Mouse (Mus musculus): ENCODE data around the gene Pgap2.
A peak's percentile ranks its signal among the peaks of the same experiment; 100 is the strongest.

Gene Pgap2

DNA sequence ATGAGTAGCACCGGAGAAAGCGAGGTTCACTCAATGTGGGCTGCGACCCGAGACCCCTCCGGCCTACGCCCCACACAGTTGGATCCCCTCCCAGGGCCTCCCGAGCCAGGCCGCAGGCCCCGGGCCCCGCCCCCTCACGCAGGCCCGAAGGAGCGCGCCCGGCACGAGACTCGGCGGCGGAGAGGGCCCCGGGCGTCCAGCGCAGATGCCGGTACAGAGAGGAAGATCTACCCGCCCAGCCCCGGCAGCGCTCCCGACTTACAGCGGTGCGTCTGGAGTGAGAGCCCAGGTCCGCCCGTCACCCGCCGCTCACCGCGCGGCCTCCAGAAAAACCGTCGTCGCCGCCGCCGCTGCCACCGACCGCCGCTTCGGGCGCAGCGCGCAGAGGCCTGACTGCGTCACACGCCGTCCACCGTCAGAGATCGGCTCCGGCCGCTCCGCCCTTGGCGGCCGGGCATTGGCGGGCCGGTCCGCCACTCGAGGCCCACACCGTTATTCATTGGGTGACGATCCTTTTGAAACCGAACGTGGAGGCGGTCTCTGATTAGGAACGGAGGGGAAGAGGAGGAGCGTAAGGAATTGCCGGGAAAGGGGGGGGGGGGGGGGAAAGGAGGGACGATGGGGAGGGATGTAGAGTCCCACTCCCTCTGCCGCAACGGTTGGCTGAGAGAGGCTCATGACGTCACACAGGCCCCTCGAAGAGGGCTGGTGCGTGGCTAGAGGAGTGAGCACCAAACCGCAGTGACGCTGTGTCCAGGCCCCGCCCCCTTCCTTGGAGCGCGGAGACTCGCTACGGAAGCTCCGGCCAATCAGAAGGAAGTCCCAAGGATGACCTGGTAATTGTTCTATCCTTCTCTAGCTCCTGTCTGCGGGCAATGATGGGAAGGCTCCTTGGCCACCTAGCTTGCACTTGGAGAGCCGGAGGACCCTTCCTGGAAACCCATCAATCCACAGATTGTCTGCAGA lies at the start of gene Pgap2, which contains the start of gene Nup98:
TSS of gene Pgap2 (plus strand) at position 453 of the 966 bp plus-strand sequence.
TSS of gene Nup98 (minus strand) at position 421 of the 966 bp plus-strand sequence.
- peak; percentile 98 for DNase-seq

DNA sequence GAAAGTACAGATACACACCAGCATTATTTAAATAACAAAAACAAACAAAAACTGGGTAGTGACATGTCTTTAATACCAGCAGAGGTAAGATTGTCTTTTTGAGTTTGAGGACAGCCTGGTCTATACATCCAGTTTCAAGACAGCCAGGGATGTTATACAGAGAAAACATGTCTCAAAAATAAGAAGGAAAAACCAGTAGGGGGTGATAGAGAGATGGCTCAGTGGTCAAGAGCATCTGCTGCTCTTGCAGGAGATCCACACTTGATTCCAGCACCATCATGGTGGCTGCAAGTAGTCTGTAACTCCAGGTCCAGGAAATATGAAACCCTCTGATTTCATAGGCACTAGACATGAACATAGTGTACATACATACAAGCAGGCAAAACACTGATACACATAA lies 39.7 kb upstream of the Pgap2 start:
- DNase-seq: no peak

DNA sequence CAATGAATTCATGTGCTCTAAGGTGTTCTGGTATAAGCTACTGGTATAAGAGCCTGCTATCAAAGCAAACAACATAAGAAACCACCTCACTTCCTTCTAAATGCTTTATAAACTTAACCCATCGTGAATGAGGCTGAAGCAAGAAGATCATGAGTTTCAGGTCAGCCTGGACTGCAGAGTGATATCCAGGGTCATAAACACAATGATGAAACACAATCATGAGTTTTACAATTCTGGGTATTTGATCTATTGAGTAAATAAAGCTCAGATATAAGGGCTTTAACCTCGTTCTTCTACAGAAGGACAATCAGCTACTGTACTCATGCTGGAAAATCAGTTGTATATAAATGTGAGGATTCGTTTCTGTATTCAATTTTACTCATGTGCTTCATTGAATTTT lies 26.2 kb upstream of the Pgap2 start:
- no peak for DNase-seq

DNA sequence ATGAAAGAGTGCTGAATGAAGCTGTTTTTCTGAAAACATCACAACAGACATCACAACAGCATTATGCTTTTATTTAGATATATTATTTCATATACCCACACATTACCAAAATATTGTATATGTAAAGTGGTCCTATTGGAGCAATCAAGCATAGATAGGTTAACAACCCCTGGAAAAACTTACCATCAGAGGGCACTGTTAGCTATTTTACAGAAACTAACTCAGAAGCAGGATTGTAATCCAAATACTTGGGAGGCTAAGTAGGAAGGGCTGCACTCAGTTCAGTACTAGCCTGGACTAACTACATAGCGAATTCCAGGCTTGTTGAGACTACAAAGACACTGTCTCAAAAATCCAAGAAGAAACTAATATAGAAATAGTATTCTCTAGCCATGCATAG lies 17.7 kb upstream of the Pgap2 start:
- DNase-seq: no peak

DNA sequence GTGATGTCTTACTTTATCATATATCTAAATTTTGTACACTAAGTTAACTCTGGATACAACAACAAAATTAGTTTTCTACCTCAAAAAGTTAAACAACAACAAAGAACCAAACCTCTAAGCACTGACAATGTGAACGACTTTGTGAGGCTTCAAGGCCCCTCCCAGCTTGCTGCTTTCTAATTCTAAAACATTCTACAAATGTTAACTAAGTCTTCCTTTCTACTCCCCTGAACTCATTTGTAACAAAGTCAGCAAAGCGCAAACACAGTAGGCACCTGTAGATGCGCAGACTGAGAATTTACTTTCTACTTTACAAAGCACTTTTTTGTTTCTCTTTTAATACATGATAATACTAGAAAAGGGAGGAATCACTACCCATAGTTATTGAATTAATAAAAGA lies 9.4 kb upstream of the Pgap2 start:
- no peak for DNase-seq

DNA sequence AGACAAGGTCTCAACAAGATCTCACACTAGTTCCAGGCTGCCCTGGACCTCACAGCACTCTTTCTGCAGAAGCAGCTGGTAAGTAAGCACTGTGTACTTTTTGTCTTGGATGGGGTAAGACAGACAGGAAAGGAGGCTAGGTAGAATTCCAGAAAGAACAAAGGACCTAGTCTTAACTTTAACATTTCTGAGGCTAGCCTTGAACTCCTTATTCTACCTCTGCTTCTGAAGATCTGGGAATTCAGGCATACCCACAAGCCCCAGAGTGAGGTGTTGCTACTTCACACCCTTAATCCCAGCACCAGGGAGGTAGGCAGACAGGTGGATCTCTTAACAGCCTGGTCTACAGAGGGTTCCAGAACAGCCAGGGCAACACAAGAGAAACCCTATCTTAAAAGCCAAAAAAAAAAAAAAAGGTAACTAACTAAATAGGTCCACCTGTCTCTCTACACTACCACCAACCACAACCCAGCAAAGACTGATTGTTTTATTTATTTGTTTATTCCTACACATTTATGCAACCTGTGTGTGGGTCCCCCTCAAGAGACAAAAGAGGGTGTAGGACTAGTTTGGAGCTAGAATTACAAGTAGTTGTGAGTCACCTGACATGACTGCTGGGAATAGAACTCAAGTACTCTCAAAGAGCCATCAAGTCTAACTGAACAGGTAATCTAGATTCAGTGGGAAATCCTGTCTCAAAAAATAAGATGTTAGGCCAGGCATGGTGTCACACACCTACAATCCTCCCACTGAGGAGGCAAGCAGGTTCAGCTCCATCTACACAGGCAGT lies 8.8 kb upstream of the Pgap2 start:
- no peak for DNase-seq

DNA sequence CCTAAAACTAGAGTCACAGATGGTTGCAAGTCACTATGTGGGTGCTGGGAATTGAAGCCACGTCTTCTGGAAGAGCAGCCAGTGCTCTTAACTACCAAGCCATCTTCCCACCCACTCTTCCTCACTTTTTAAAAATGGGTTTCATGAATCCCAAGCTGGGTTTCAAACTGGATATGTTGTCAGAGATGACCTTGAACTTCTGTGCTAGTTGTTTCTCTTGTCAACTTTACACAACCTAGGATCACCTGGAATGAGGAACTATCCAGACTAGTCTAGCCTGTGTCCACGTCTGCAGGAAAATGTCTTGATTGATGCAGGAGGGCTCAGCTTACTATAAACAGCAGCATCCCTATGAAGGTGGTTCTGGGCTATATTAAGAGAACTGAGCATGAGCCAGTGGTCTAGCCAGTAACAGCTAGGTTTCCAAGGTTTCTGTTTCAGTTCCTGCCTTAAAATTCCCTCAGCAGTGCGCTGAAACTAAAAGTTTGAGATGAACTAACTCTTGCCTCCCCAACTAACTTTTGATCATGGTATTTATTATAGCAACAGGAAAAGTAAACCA lies 5.6 kb upstream of the Pgap2 start:
- no peak for DNase-seq

DNA sequence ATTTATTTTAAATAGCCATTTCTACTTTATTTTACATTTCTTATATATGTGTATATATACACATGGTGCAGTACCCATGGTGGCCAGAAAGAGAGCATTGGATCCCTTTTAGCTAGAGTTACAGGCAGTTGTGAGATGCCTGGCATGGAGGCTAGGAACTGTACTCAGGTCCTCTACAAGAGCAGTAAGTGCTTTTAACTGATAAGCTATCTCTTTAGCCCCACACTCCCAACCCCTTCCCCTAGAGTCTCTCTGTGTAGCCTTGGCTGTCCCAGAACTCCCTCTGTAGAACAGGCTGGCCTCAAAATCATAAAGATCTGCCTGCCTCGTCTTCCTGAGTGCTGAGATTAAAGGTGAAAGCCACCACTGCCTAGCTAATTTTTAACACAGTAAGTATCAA lies 4.4 kb upstream of the Pgap2 start:
- DNase-seq: no peak

DNA sequence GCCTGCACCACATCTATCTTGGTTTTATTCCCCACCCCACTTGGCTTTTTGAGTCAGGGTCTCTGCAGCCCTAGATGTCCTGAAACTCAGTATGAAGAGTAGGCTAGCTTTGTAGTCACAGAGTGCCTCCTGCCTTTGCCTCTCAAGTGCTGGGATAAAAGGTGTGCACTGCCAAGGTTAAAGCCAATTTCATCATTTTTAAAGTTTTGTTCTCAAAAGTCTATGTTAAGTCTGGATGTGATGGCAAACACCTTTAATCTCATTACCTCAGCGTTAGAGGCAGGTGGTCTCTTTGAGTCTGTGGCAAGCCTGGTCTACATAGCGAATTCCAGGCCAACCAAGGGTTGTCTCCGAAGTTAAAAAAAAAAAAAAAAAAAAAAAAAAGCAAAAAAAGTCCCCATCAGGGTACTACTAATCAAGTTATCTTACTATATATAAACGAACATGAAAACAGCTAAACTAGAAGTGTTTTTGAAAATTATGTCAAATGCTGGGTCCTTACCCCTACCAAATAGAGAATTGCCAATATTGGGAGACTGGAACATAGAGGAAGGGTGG lies 1.1 kb upstream of the Pgap2 start:
- no peak for DNase-seq

DNA sequence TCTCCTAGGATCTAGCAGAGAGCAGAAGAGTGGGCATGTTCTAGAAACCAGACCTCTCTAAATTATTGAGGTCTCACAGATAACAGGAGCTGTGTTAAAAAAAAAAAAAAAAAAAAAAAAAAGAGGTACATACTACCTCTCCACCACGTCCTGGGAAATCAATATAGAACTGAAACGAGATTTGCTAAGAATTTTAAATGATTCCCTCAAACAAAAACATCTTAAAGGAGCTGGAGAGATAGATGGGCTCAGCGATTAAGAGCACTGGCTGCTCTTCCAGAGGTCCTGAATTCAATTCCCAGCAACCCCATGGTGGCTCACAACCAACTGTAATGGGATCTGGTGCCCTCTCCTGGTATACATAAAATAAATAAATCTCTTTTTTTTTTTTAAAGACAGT lies 1.1 kb downstream of the Pgap2 start:
- DNase-seq: no peak

DNA sequence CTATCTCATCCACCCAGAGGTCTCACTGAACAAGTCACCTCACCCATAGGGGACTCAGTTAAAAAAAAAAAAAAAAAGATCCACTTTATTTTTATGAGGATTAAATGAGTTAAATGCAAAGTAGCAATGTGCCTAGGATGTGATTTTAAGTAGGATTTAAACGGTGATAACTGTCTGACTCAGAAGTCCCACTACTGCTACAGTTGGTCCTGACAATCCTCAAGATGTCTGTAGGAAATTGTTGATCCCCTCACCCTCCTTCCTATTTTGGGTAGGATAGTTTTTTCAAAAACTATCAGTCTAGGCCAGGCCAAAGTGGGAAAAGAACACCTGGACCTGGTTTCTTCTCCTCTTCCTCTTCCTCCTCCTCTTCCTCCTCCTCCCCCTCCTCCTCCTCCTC lies 11.9 kb downstream of the Pgap2 start:
- no peak for DNase-seq

DNA sequence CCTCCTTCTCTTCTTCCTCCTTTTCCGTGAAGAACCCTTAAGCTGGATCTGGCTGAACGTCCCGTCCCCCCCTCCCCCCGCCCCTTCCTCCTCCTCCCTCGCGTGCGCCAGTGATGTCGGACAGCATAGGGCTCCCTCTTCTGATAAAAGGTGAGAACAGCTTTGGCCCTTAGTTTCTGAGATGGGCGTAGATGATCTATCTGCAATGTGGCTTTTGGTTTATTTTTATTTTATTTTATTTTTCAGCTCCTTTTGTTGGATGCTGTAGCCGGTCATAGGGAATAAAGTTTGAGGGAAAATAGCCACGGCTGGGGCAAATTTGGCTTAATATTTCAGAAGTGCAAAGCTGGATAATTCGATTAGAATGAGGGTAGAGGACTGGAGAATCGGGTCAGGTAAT lies 12.3 kb downstream of the Pgap2 start:
- DNase-seq: peak; percentile 40

DNA sequence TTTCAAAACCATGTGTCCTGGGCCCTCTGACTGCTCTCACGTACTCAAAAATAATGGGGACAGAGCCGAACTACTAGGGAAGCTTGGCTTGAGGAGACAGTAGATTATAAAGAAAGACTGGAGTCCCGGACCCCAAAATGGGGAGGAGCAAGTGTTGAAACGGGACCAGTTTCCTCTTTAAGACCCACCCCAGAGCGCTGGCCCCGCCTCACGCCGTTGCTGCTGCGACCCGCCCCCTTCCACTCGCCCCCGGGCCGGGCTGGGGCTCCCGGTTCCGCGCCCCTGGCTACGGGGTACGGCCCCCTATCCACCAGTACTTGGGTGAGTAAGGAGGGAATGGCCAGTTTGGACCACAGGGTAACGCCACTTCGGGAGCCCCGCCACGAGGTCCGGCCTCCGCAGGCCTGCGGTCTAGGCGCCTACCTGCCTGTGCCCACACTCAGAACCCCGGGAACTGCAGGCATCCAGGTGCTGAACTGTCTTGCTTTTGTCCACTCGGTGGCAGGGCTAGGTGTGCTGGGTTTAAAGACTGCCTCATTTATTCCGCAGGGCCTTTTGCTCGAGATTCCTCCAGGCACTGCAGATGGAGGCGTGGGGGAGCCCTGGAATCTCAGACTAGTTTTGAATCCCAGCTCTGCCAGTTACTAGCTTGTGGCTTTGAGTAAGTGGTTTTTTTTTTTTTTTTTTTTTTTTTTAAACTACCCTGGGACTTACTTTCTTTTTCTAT lies 13.0 kb downstream of the Pgap2 start:
- peak; percentile 84 for DNase-seq

DNA sequence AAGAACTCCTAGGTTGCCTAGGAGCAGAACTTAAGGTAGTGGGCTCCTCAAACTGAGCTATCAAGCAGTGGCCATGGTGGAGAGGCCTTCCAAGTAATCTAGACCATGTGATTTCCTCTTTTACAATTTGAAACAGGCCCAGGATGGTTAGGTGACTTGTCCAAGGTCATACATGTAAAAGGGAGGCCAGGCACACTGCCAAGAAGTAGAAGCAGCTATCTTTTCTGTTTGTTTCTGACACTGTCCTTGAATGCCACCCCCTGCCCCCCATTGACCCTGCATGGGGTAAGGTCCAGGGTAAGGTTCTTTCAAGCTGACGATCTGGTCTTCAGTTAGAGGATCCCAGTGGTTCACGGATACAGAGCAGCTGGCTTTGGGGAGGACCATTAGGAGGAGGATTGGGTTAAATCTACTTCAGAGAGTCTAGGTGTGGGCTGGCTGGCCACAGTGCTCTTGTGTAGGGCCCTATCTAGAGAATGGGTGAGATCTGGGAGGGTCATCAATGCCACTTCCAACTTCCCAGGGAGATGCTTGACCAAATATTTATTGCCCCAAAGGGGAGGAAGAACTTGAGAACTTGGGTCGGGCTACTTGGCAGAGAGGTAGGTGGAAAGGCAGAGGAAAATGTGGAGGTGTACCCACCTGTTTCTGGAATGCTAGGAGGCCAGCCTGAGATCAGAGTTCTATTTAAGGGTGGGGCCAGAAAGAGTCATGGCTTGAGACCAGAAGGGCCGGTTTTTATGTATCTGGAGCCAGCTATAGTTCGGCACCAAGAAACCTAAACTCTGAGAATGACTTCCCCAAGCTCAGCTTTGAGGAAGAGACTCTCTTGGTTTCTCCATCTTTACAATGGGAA lies 14.1 kb downstream of the Pgap2 start:
- DNase-seq: no peak

DNA sequence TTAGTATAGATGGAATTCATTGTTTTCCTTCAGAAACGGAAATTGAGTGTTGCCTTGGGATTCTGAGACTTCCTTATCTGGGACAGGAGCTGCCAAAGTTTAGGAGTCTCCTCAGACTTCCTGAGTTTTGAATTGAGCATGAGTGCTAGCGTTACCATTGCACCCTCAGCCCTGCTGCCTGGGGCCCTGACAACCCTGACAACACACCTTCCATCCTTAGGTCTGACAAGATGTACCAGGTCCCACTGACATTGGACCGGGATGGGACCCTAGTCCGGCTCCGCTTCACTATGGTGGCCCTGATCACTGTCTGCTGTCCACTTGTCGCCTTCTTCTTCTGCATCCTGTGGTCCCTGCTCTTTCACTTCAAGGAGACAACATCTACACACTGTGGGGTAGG lies 16.0 kb downstream of the Pgap2 start:
- DNase-seq: no peak

DNA sequence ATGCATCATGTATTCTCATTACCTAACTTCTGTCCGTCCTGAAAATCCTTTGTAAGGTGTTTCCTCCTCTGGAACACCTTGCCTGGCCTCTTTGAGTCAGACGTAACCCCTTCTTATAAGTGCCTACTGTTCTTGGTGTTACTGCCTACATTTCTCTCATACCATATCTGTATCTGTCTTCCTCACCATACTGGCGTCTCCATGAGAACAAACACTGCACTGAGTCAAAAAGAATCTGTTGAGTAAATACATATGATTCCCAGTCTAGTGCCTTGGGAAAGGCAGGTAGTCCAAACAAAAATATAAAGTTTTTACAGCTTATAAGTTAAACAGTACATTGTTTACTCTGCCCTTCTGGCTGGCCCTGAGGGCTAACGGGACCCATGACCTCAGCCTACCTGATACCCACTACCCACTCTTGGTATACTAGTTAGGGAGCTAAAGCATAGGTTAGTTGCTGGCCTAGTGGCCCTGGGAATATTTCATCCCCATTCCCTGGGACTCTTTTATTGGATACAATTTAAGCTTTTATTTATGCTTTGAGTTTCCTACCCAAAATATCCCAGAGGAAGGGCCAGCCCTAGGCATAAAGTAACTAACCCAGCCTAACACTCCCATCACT lies 18.2 kb downstream of the Pgap2 start:
- no peak for DNase-seq

DNA sequence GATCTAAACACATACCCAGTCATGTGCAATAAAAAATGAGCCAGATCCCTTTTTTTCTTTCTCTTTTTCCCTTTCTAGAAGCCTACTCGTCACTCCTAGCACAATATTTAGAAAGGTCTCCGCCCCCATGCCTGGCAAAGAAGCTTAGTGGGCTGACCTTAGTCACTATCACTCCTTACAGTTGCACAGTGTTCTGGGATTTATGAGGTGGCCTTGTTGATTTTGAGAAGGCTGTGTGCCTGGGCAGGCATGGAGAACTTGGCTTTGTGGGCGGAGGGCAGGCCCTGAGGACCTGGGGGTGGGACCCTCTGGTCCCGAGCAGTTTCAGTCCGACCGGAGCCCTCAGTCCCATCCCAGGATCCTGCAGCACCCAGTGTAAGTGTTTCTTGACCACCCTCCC lies 19.8 kb downstream of the Pgap2 start:
- DNase-seq: no peak

DNA sequence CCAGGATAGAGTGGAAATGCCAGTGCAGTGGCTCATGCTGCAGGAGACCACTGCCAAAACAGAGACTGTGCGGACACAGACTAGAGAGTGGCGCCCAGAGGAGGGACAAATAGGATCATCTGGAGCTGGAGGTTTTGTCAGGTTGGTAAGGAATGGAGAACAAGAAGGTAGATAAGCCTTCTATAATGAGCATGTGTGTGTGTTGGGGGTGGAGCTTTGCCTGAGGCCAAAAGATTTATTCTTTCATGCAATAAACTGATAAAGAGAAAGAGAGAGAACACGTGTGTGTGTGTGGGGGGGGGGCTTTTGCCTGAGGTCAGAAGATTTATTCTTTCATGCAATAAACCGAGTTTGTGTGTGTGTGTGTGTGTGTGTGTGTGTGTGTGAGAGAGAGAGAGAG lies 23.1 kb downstream of the Pgap2 start:
- DNase-seq: no peak

DNA sequence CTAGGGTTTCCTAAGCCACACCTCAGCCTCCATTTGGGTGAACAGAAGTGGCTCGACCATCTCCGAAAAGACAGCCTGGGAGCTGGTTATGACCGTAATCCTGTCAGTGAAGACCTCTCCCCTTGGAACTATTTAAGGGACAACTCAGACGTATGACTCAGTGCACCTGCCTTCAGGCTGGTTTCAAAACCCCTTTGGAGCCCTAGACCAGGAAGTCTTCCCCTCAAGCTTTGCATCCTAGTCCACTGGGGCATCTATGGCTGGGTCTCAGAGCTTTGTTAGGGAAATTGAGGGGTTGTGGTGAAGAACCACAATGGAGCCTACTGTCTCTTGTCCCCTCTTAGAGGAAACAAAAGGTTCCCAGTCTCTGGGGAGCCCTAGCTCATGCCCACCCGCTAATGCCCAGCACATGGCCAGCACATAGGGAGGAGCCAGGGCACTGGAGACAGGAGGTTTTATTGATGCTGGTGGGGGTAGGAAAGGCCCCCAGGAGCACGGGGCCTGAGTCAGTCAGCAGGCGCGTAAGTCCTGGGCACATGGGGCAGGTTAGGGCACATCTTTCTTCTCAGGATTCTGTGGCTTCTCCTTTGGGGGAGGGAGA lies 28.8 kb downstream of the Pgap2 start:
- no peak for DNase-seq

DNA sequence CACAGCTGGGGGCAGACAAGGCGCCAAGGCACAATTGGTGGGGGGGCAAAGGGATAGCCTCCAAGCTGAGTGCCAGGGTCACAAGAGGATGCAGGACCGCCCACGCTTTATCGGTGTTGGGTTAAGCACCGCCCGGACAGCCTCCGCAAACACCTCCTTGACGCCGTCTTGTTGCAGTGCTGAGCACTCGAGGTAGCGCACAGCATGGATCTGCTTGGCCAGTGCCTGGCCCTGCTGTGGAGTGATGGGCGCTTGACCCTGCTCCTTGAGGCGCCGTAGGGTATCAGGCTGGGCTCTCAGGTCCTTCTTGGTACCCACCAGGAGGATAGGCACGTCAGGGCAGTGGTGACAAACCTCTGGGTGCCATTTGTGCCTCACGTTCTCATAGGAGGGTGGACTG lies 29.6 kb downstream of the Pgap2 start:
- no peak for DNase-seq

DNA sequence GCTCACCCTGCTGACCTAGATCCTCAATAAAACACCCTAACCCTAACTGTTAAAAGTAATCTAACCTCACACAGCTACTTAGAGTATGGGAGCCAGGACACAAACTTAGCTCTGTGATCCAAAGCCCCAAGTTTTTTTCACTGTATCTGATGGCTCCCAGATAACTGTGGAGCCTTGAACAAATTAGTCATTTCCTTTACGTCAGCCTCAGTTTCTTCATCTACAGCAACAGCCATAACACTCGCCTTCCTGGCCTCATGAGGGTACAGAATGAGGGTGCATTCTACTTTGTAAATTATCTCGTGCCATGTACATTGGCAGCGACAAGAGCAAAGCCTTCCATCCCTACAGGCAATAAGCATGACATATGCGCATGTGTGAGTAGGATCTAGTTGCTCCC lies 32.4 kb downstream of the Pgap2 start:
- DNase-seq: no peak
